Mouse (Mus musculus): ENCODE results near the gene Vwde. TPM values are rescaled to one million over a fixed set of nuclear protein-coding genes. Genes with fewer than 3 reads are reported as not detected.

Vwde gene
- total and polyA plus RNA-seq, 3 experiments, result not detected

- H3K4me3 ChIP-seq, result no peak overlapping the region
- H3K4me1 ChIP-seq (ENCODE audit: control insufficient read depth, insufficient read depth, low read length), result no peaks in the 10 kb centered on the region
- H3K9ac ChIP-seq (ENCODE audit: low read depth, low read length), result no peak overlapping the region
- TF ChIP-seq CTCF (IDR thresholded peaks at IDR 0.05) (peak; percentile 67), POLR2A (IDR thresholded peaks at IDR 0.05; ENCODE audit: insufficient read depth, low read depth, low read length) (no peak)
- no peaks in the 10 kb centered on the region for H3K27me3 ChIP-seq (ENCODE audit: control insufficient read depth, insufficient read depth, low read length)
- H3K27ac ChIP-seq, result no peak overlapping the region
- DNase-seq, result no peak
- H3K36me3 ChIP-seq (ENCODE audit: control insufficient read depth, insufficient read depth, low read length), result no peaks in the 10 kb centered on the region
- WGBS, result 94% methylated on average over 1 of the region's 1 CpGs
- no peaks in the 10 kb centered on the region for H3K79me2 ChIP-seq (replicated peaks; ENCODE audit: control insufficient read depth, insufficient read depth, low read length)
- intact Hi-C loops (cut with DNase I), result loop anchor here (2.0 to 5.0 kb wide), 2 partner anchors 801 to 835 kb away; no protein-coding TSS in a partner anchor
These were observed 72.6 kb downstream of the Vwde start for GRCm38 (mm10) chr6:13152062-13152640.

GRCm38 (mm10) chr6:13137255-13137654, 87.5 kb downstream of the Vwde start:
- no peaks in the 10 kb centered on the region for H3K36me3 ChIP-seq (ENCODE audit: control insufficient read depth, insufficient read depth, low read length)
- H3K4me1 ChIP-seq (ENCODE audit: control insufficient read depth, insufficient read depth, low read length), result no peaks in the 10 kb centered on the region
- intact Hi-C loops (cut with DNase I), result no loop called here
- H3K27ac ChIP-seq, result no peak overlapping the region
- 82% methylated on average over 1 of the region's 1 CpGs for WGBS
- no peak for TF ChIP-seq EP300 (IDR thresholded peaks at IDR 0.05; ENCODE audit: insufficient read depth, low read depth, low read length)
- TF ChIP-seq CTCF (IDR thresholded peaks at IDR 0.05), result no peak
- H3K27me3 ChIP-seq (ENCODE audit: control insufficient read depth, insufficient read depth, low read length), result no peaks in the 10 kb centered on the region
- H3K9ac ChIP-seq (ENCODE audit: low read depth, low read length), result no peak overlapping the region
- no peak overlapping the region for H3K4me3 ChIP-seq
- no peaks in the 10 kb centered on the region for H3K79me2 ChIP-seq (replicated peaks; ENCODE audit: control insufficient read depth, insufficient read depth, low read length)
- no peak for DNase-seq

DNA sequence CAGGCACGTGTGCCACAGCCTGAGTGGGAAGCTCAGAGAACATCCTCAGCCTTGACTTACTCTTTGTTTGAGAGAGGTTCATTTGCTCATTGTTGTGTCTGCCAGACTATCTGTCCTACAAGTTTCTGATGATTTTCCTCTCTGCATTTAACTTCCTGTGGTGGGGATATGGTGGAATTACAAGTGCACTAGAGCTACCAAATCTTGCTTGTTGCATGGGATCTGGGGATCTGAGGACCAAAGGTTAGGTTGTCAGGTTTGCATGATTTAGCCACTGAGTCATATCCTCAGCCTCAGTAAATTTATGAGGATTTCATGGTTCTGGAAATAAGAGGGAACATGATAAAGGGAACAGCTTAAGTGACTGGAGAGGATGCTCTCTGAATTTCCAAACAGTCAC, 116.1 kb downstream of the Vwde start:
- TF ChIP-seq POLR2A (IDR thresholded peaks at IDR 0.05; ENCODE audit: insufficient read depth, low read depth, low read length), result no peak
- peak; percentile 43 for TF ChIP-seq CTCF (IDR thresholded peaks at IDR 0.05)
- TF ChIP-seq EP300 (IDR thresholded peaks at IDR 0.05; ENCODE audit: insufficient read depth, low read depth, low read length), result no peak
- H3K79me2 ChIP-seq (replicated peaks; ENCODE audit: control insufficient read depth, insufficient read depth, low read length), result no peaks in the 10 kb centered on the region
- H3K36me3 ChIP-seq (ENCODE audit: control insufficient read depth, insufficient read depth, low read length), result no peaks in the 10 kb centered on the region
- WGBS, result 42% methylated on average over 1 of the region's 1 CpGs
- no peak overlapping the region for H3K27ac ChIP-seq
- no peak overlapping the region for H3K4me3 ChIP-seq
- DNase-seq, result no peak
- H3K27me3 ChIP-seq (ENCODE audit: control insufficient read depth, insufficient read depth, low read length), result no peaks in the 10 kb centered on the region
- H3K4me1 ChIP-seq (ENCODE audit: control insufficient read depth, insufficient read depth, low read length), result no peaks in the 10 kb centered on the region
- H3K9ac ChIP-seq (ENCODE audit: low read depth, low read length), result no peak overlapping the region
- intact Hi-C loops (cut with DNase I), result no loop called here

Other genes with a start within 250 kb of the Vwde start
- gene Tmem106b, start 155.2 kb downstream of the Vwde start, total RNA-seq (2021), result 100 to 1,000 TPM; 151 to 181 TPM
- 25.6 and 52.4 TPM in 2 replicates for gene Tmem106b, start 155.2 kb downstream of the Vwde start, polyA plus RNA-seq (2012; rRNA removed)